Mouse (Mus musculus) central nervous system, embryonic 11.5 days (tissue): Measurements from ENCODE around the gene Flcn. TPM values are rescaled to one million over a fixed set of nuclear protein-coding genes. Genes with fewer than 3 reads are reported as not detected.

Source experiments
- polyA plus RNA-seq: library from polyadenylated mRNA; depleted of rRNA; stranded (reverse); fragments of >200 nt; gene quantifications from 2 replicates; pipeline ENCODE4 v1.2.3, GENCODE M21; 2012; rRNA removed

The Flcn gene
- 26.2 and 32.9 TPM in 2 replicates for polyA plus RNA-seq

DNA sequence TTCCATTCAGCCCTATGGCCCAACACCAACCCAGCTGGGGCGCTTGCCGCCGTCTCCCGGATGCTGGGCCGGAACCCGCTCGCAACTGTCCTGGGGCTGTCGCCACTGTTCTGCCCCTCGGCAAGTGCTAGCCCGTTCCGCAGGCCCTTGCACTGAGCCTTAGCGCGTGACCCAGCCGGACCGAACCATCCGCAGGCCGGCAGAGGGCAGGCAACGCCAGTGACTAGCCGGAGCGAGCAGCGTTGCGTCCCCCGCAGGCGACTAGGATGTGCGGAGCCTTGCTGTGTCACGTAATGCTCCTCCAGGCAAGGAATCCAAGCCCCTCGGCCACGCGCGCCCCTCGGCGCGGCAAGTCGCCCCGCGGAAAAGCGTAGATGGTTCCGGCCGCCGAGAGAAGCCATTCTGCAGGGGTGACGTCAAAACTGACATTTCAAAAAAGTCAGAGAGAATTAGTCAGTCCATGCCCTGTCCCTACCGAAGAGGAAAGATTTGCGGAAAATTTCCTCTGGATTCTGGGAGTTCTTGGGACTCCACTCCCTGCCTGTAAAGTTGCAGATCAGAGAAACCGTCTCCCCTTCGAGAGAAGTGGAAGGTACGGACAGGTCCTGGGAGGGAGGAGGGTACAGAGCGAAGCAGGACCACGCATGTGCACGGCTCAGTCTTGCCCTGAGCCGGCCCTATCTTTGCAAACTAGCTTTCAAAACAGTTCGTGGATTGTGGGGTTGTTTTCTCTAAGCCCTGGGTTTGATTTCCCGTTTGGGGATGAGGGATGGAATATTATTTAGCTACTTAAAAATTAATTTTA lies at the start of gene Flcn:
Gene Flcn (minus strand): TSS at position 347 of the 805 bp plus-strand sequence.

DNA sequence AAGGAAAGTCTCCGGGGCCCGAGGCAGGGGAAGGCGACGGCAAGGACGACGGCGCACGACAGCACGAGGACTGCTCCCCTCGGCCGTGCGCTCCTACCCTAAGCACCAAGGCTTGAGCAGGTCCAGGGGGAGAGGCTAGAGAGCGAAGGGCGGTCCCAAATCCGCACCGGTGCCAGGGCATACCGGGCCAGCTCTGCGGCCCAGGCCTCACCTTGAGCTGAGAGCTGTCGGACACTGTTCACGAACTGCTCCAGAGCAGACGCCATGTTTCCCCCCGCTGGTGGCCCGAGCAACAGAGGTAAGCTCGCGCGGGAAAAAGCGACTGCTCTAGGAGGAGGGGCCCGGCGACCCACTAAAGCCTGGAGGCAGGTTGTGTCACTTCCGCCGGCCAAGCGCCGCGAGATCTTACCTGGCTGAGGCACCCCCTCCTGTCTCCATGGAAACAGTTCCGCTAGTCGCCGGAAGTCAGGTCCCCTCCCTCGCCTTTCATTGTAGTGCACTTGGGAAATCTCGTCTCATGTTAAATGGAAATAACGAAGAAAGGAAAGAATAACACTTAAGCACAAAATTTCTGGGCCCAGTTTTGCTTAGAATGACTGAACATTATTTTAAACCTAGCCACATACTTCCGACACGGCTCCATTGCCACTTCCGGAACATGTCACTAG lies 29.8 kb upstream of the Flcn start, which contains the start of gene Cops3:
Gene Cops3 (minus strand): TSS at position 380 of the 668 bp plus-strand sequence.

GRCm38 (mm10) chr11:59839008-59839458 lies 29.2 kb upstream of the Flcn start, which contains the start of gene Nt5m:
Nt5m (plus strand) TSS chr11:59839447.

GRCm38 (mm10) chr11:59787199-59787781 lies 22.5 kb downstream of the Flcn start, which contains the start of gene Pld6:
Pld6 (minus strand) TSS chr11:59787645.

Other genes starting within 250 kb of the Flcn start
- gene Olfr222, start 233.8 kb downstream of the Flcn start, polyA plus RNA-seq: not detected in 2 replicates
- gene Olfr223, start 216.7 kb downstream of the Flcn start, polyA plus RNA-seq: not detected in 2 replicates
- gene Mprip, start 148.7 kb downstream of the Flcn start, polyA plus RNA-seq: 105 and 117 TPM in 2 replicates
- gene Pld6, start 22.4 kb downstream of the Flcn start, polyA plus RNA-seq: 1.8 and 2.3 TPM in 2 replicates
- gene Nt5m, start 29.4 kb upstream of the Flcn start, polyA plus RNA-seq: 25.7 and 31.2 TPM in 2 replicates
- gene Cops3, start 29.8 kb upstream of the Flcn start, polyA plus RNA-seq: 86.5 and 123 TPM in 2 replicates
- gene Med9, start 138.2 kb upstream of the Flcn start, polyA plus RNA-seq: 16.8 and 21.6 TPM in 2 replicates
- gene Rasd1, start 154.9 kb upstream of the Flcn start, polyA plus RNA-seq: 0.67 and 1.1 TPM in 2 replicates
- 4.6 and 5.9 TPM in 2 replicates for gene Pemt, start 236.5 kb upstream of the Flcn start, polyA plus RNA-seq